In genomic region chr16:48473396-48473795, GRCm38 (mm10) we compare ENCODE assay signal across 28 mouse cellular contexts. TPM values are rescaled to one million over a fixed set of nuclear protein-coding genes. Genes with fewer than 3 reads are reported as not detected.
"Had no signal": no experiment of that assay in that cellular context is flagged by ENCODE, and none has a peak within 500 bp of the region (broad histone marks: within the 10 kb centered on the region; RNA-seq: fewer than 3 reads in every experiment).

No protein-coding gene starts in this region.

- H3K36me3 ChIP-seq: embryonic facial prominence, embryonic 10.5 days; embryonic facial prominence, embryonic 12.5 days; embryonic facial prominence, embryonic 13.5 days; embryonic facial prominence, embryonic 15.5 days; forebrain, embryonic 10.5 days; forebrain, embryonic 12.5 days; forebrain, embryonic 15.5 days; heart, embryonic 10.5 days had no signal

- H3K4me1 ChIP-seq: embryonic facial prominence, embryonic 10.5 days; embryonic facial prominence, embryonic 12.5 days; embryonic facial prominence, embryonic 13.5 days; embryonic facial prominence, embryonic 15.5 days; forebrain, embryonic 10.5 days; forebrain, embryonic 12.5 days; forebrain, embryonic 13.5 days; forebrain, embryonic 15.5 days had no signal

- H3K9me3 ChIP-seq: embryonic facial prominence, embryonic 10.5 days; embryonic facial prominence, embryonic 12.5 days; embryonic facial prominence, embryonic 13.5 days; embryonic facial prominence, embryonic 15.5 days; forebrain, embryonic 10.5 days; forebrain, embryonic 12.5 days; forebrain, embryonic 13.5 days; forebrain, embryonic 15.5 days; heart, embryonic 10.5 days had no signal

- H3K4me3 ChIP-seq: embryonic facial prominence, embryonic 10.5 days; embryonic facial prominence, embryonic 12.5 days; embryonic facial prominence, embryonic 13.5 days; embryonic facial prominence, embryonic 15.5 days; erythroblast, embryonic 14.5 days; forebrain, embryonic 10.5 days; forebrain, embryonic 12.5 days; forebrain, embryonic 13.5 days; forebrain, embryonic 15.5 days; gastrocnemius, adult 2 months; heart, adult 2 months; heart, embryonic 10.5 days had no signal

- ATAC-seq: forebrain, embryonic 13.5 days; forebrain, embryonic 14.5 days; forebrain, embryonic 15.5 days; forebrain, embryonic 16.5 days; forebrain, postnatal 0 days had no signal

- H3K27me3 ChIP-seq: embryonic facial prominence, embryonic 12.5 days; embryonic facial prominence, embryonic 13.5 days; embryonic facial prominence, embryonic 15.5 days; forebrain, embryonic 12.5 days; forebrain, embryonic 13.5 days; forebrain, embryonic 15.5 days had no signal

- H3K9ac ChIP-seq: embryonic facial prominence, embryonic 12.5 days; embryonic facial prominence, embryonic 13.5 days; embryonic facial prominence, embryonic 15.5 days; forebrain, embryonic 12.5 days; forebrain, embryonic 13.5 days; forebrain, embryonic 15.5 days; forebrain, postnatal 0 days had no signal

- H3K27ac ChIP-seq: embryonic facial prominence, embryonic 10.5 days; embryonic facial prominence, embryonic 12.5 days; embryonic facial prominence, embryonic 13.5 days; embryonic facial prominence, embryonic 15.5 days; forebrain, embryonic 10.5 days; forebrain, embryonic 12.5 days; forebrain, embryonic 13.5 days; forebrain, embryonic 15.5 days; gastrocnemius, adult 2 months; heart, adult 2 months; heart, embryonic 10.5 days had no signal

- H3K4me2 ChIP-seq: embryonic facial prominence, embryonic 12.5 days; embryonic facial prominence, embryonic 13.5 days; embryonic facial prominence, embryonic 15.5 days; forebrain, embryonic 12.5 days; forebrain, embryonic 13.5 days; forebrain, embryonic 15.5 days had no signal

- DNase-seq: cerebellum, adult 9-10 months; cerebellum, adult 9-11 months; cerebellum, postnatal 25 days; cerebellum, postnatal 36 days; embryo, embryonic 11 days; forebrain, postnatal 0 days; gastrocnemius, adult 2 months; gastrocnemius, postnatal 10 days; gastrocnemius, postnatal 14 days; gastrocnemius, postnatal 25 days; gastrocnemius, postnatal 36 days; heart, adult 11 months; heart, adult 18-20 months; heart, adult 2 months had no signal

RNA-seq across cellular contexts. Expression of gene Morc1, which starts 42.4 kb away (rescaled TPM):
- polyA plus RNA-seq: embryonic facial prominence, embryonic 10.5 days; embryonic facial prominence, embryonic 11.5 days; embryonic facial prominence, embryonic 12.5 days; embryonic facial prominence, embryonic 13.5 days; erythroblast, embryonic 14.5 days; forebrain, embryonic 10.5 days; forebrain, embryonic 11.5 days; forebrain, embryonic 12.5 days; forebrain, embryonic 13.5 days; forebrain, embryonic 15.5 days had no signal
